Mouse (Mus musculus): ENCODE measurements around the gene Hspg2. TPM values are rescaled to one million over a fixed set of nuclear protein-coding genes. Genes with fewer than 3 reads are reported as not detected.

Hspg2 gene
- polyA plus RNA-seq, 1 experiment from 2014 or later = 67.5 TPM

DNA sequence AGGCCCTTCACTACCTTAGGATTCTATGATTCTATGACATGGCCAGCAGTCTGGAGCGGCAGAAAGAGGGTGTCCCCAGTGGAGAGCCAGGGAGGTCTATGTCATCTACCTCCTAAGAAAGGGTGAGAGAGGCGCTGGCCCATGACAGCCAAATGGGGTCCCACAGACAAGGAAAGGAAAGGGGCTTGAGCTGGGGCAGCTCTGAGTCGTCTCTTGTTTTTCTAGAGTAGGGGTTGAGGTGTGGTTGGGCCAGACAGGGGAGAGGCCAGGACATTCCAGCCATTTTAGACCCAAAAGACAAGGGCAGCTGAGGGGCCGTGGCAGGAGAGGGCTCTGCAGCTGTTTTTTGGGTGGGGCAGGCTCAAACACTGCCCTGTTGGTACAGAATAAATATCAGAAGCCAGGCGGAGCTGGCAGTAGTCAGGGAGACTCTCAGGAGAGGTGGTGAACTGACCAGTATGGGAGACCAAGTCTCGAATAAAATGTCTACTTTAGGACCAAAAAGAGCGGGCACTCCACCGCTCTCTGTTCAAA lies 15.3 kb upstream of the Hspg2 start, which contains the start of gene 1700013G24Rik:
Gene 1700013G24Rik, plus strand, starts transcription at position 51 of the 534 bp plus-strand sequence.
- Histone ChIP-seq H3K27ac (replicated peaks in 1 of 2; ENCODE audit: control insufficient read depth in 1 of 2, insufficient read depth in 1 of 2, low read depth in 2 of 2, low read length in 2 of 2) (no peak within 1 kb of the TSS), H3K9me3 (ENCODE audit: control insufficient read depth, low read length) (0 out of 2 replicates have a peak, but pooled peaks cover 2% of the 10 kb centered on the region), H3K27me3 (ENCODE audit: control insufficient read depth, insufficient read depth, low read length) (no peaks in the 10 kb centered on the region), H3K4me2 (ENCODE audit: low read length) (no peak within 1 kb of the TSS), H3K9ac (ENCODE audit: low read length) (no peak within 1 kb of the TSS), H3K36me3 (ENCODE audit: control insufficient read depth, insufficient read depth, low read length) (no peaks in the 10 kb centered on the region), H3K4me3 (ENCODE audit: control insufficient read depth in 1 of 2, insufficient read depth in 1 of 2, low read depth in 1 of 2, low read length in 2 of 2) (no peak within 1 kb of the TSS), H3K4me1 (ENCODE audit: control insufficient read depth in 2 of 2, insufficient read depth in 2 of 2, low read length in 2 of 2) (peaks cover 15 to 19% of the 10 kb centered on the region in 2 experiments)
- ATAC-seq (ENCODE audit: insufficient number of reproducible peaks, insufficient read depth, low FRiP score, low read depth) = no peak
- WGBS = 82% methylated on average over 8 of the region's 8 CpGs

DNA sequence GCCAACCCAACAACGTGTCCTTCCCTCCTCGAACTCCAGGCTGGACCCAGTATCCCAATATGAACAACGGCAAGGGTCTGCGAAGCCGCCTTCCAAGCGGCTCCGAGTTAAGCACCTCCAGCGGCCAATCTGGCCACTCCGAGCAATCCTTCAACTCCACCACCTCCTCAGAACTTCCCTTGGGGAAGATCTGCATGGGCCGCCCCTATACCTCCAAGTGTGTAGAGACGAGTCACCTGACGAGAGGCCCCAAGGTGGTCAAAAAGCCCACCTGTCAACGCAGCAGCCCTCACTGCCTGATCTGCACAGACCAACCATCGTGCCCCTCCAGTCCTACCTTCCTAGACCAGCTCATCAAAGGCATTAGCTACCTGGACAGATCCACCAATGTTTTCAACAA lies 14.0 kb upstream of the Hspg2 start:
- Histone ChIP-seq H3K36me3 (ENCODE audit: control insufficient read depth, insufficient read depth, low read length) (no peaks in the 10 kb centered on the region), H3K4me2 (ENCODE audit: low read length) (no peak overlapping the region), H3K4me1 (ENCODE audit: control insufficient read depth in 2 of 2, insufficient read depth in 2 of 2, low read length in 2 of 2) (peaks cover 8 to 14% of the 10 kb centered on the region in 2 experiments; a peak in 2 of 4 replicates), H3K27me3 (ENCODE audit: control insufficient read depth, insufficient read depth, low read length) (no peaks in the 10 kb centered on the region), H3K4me3 (ENCODE audit: control insufficient read depth in 1 of 2, insufficient read depth in 1 of 2, low read depth in 1 of 2, low read length in 2 of 2) (no peak overlapping the region), H3K9ac (ENCODE audit: low read length) (no peak overlapping the region), H3K27ac (replicated peaks in 1 of 2; ENCODE audit: control insufficient read depth in 1 of 2, insufficient read depth in 1 of 2, low read depth in 2 of 2, low read length in 2 of 2) (no peak overlapping the region), H3K9me3 (ENCODE audit: control insufficient read depth, low read length) (0 out of 2 replicates have a peak, but pooled peaks cover 2% of the 10 kb centered on the region)
- 85% methylated on average over 14 of the region's 14 CpGs for WGBS
- ATAC-seq (ENCODE audit: insufficient number of reproducible peaks, insufficient read depth, low FRiP score, low read depth) = no peak

GRCm38 (mm10) chr4:137456581-137456980 lies 12.0 kb upstream of the Hspg2 start:
- no peaks in the 10 kb centered on the region for H3K36me3 ChIP-seq (ENCODE audit: control insufficient read depth, insufficient read depth, low read length)
- H3K9ac ChIP-seq (ENCODE audit: low read length) = no peak overlapping the region
- 0 out of 2 replicates have a peak, but pooled peaks cover 2% of the 10 kb centered on the region for H3K9me3 ChIP-seq (ENCODE audit: control insufficient read depth, low read length)
- 80% methylated on average over 12 of the region's 12 CpGs for WGBS
- H3K4me2 ChIP-seq (ENCODE audit: low read length) = no peak overlapping the region
- H3K4me1 ChIP-seq (ENCODE audit: control insufficient read depth in 2 of 2, insufficient read depth in 2 of 2, low read length in 2 of 2) = peaks cover 7 to 11% of the 10 kb centered on the region in 2 experiments; a peak in 3 of 4 replicates
- no peak overlapping the region for H3K27ac ChIP-seq (replicated peaks in 1 of 2; ENCODE audit: control insufficient read depth in 1 of 2, insufficient read depth in 1 of 2, low read depth in 2 of 2, low read length in 2 of 2)
- no peak for ATAC-seq (ENCODE audit: insufficient number of reproducible peaks, insufficient read depth, low FRiP score, low read depth)
- H3K4me3 ChIP-seq (ENCODE audit: control insufficient read depth in 1 of 2, insufficient read depth in 1 of 2, low read depth in 1 of 2, low read length in 2 of 2) = no peak overlapping the region
- H3K27me3 ChIP-seq (ENCODE audit: control insufficient read depth, insufficient read depth, low read length) = no peaks in the 10 kb centered on the region

DNA sequence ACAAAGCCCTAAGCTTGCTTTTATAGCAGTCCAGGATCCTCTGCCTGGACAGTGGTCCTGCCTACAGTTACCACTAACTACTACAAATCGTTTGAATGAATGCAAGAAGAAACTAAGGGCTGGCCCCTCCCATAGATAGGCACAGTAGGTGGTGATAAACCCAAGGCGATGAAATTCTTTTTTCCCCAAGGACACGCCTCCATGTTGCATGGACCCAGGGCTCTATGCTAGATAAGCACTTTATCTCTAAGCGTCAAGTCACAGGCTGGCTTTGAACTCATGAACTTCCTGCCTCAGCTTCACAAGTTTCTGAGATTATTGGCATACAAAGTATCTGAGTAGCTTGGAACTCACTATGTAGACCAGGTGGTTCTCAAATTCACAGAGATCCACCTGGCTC lies 11.3 kb upstream of the Hspg2 start:
- 19% methylated on average over 4 of the region's 4 CpGs for WGBS
- ATAC-seq (ENCODE audit: insufficient number of reproducible peaks, insufficient read depth, low FRiP score, low read depth) = no peak
- Histone ChIP-seq H3K27me3 (ENCODE audit: control insufficient read depth, insufficient read depth, low read length) (no peaks in the 10 kb centered on the region), H3K9ac (ENCODE audit: low read length) (no peak overlapping the region), H3K4me3 (ENCODE audit: control insufficient read depth in 1 of 2, insufficient read depth in 1 of 2, low read depth in 1 of 2, low read length in 2 of 2) (no peak overlapping the region), H3K4me1 (ENCODE audit: control insufficient read depth in 2 of 2, insufficient read depth in 2 of 2, low read length in 2 of 2) (peaks cover 9 to 15% of the 10 kb centered on the region in 2 experiments; a peak in 3 of 4 replicates), H3K9me3 (ENCODE audit: control insufficient read depth, low read length) (0 out of 2 replicates have a peak, but pooled peaks cover 2% of the 10 kb centered on the region), H3K36me3 (ENCODE audit: control insufficient read depth, insufficient read depth, low read length) (no peaks in the 10 kb centered on the region), H3K4me2 (ENCODE audit: low read length) (no peak overlapping the region), H3K27ac (replicated peaks in 1 of 2; ENCODE audit: control insufficient read depth in 1 of 2, insufficient read depth in 1 of 2, low read depth in 2 of 2, low read length in 2 of 2) (no peak overlapping the region)

DNA sequence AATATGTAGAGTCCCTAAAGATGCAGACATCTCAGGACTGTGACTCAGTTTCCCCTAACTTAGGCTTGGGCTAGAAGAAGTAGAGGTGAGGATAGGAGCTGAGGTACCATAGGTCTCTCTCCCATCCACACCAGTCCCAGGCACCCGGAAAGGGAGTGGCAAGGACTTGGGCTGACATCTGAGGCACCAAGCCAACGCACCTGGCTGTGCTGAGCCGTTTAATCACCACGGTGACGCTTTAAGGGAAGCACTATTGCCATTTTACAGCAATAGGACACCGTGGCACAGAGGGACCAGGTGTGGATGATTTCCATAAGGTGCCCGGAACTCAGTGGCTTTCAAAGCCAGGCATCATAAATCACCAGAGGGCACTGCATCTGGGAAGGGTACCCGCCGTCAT lies 10.3 kb upstream of the Hspg2 start:
- Histone ChIP-seq H3K9ac (ENCODE audit: low read length) (no peak overlapping the region), H3K4me1 (ENCODE audit: control insufficient read depth in 2 of 2, insufficient read depth in 2 of 2, low read length in 2 of 2) (peaks cover 8 to 15% of the 10 kb centered on the region in 2 experiments; a peak in 3 of 4 replicates), H3K9me3 (ENCODE audit: control insufficient read depth, low read length) (0 out of 2 replicates have a peak, but pooled peaks cover 2% of the 10 kb centered on the region), H3K36me3 (ENCODE audit: control insufficient read depth, insufficient read depth, low read length) (no peaks in the 10 kb centered on the region), H3K27ac (replicated peaks in 1 of 2; ENCODE audit: control insufficient read depth in 1 of 2, insufficient read depth in 1 of 2, low read depth in 2 of 2, low read length in 2 of 2) (no peak overlapping the region), H3K4me3 (ENCODE audit: control insufficient read depth in 1 of 2, insufficient read depth in 1 of 2, low read depth in 1 of 2, low read length in 2 of 2) (no peak overlapping the region), H3K4me2 (ENCODE audit: low read length) (no peak overlapping the region), H3K27me3 (ENCODE audit: control insufficient read depth, insufficient read depth, low read length) (no peaks in the 10 kb centered on the region)
- no peak for ATAC-seq (ENCODE audit: insufficient number of reproducible peaks, insufficient read depth, low FRiP score, low read depth)
- WGBS = 87% methylated on average over 9 of the region's 9 CpGs

DNA sequence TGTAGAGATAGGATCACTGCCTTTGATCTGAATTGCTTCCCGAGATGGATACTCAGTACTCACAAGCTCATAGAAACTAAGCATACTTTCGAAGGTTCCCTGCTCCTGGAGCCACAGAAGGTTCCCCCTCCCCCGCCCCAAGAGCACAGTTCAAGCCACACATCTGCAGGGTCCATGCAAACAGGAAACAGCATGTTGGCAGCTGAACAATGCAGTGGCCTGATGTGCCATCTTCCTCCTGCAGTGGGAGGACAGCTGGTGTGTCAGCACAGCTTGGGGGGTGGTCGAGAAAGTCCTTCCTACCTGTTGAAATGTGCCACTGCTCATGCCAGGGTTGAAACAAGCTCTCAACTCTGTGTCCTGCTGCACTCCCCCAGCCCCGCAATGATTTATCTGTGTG lies 9.7 kb upstream of the Hspg2 start:
- Histone ChIP-seq H3K9me3 (ENCODE audit: control insufficient read depth, low read length) (0 out of 2 replicates have a peak, but pooled peaks cover 2% of the 10 kb centered on the region), H3K27me3 (ENCODE audit: control insufficient read depth, insufficient read depth, low read length) (no peaks in the 10 kb centered on the region), H3K27ac (replicated peaks in 1 of 2; ENCODE audit: control insufficient read depth in 1 of 2, insufficient read depth in 1 of 2, low read depth in 2 of 2, low read length in 2 of 2) (no peak overlapping the region), H3K4me1 (ENCODE audit: control insufficient read depth in 2 of 2, insufficient read depth in 2 of 2, low read length in 2 of 2) (peaks cover 6 to 15% of the 10 kb centered on the region in 2 experiments; a peak in 3 of 4 replicates), H3K4me3 (ENCODE audit: control insufficient read depth in 1 of 2, insufficient read depth in 1 of 2, low read depth in 1 of 2, low read length in 2 of 2) (no peak overlapping the region), H3K4me2 (ENCODE audit: low read length) (no peak overlapping the region), H3K36me3 (ENCODE audit: control insufficient read depth, insufficient read depth, low read length) (no peaks in the 10 kb centered on the region), H3K9ac (ENCODE audit: low read length) (no peak overlapping the region)
- no peak for ATAC-seq (ENCODE audit: insufficient number of reproducible peaks, insufficient read depth, low FRiP score, low read depth)
- WGBS = 53% methylated on average over 5 of the region's 5 CpGs

GRCm38 (mm10) chr4:137460676-137461075 lies 7.9 kb upstream of the Hspg2 start:
- Histone ChIP-seq H3K4me2 (ENCODE audit: low read length) (no peak overlapping the region), H3K4me3 (ENCODE audit: control insufficient read depth in 1 of 2, insufficient read depth in 1 of 2, low read depth in 1 of 2, low read length in 2 of 2) (no peak overlapping the region), H3K4me1 (ENCODE audit: control insufficient read depth in 2 of 2, insufficient read depth in 2 of 2, low read length in 2 of 2) (peaks cover 20 to 23% of the 10 kb centered on the region in 2 experiments), H3K27ac (replicated peaks in 1 of 2; ENCODE audit: control insufficient read depth in 1 of 2, insufficient read depth in 1 of 2, low read depth in 2 of 2, low read length in 2 of 2) (peak overlapping the region; percentile 33 to 59; a peak in 3 of 4 replicates), H3K27me3 (ENCODE audit: control insufficient read depth, insufficient read depth, low read length) (no peaks in the 10 kb centered on the region), H3K9ac (ENCODE audit: low read length) (no peak overlapping the region), H3K36me3 (ENCODE audit: control insufficient read depth, insufficient read depth, low read length) (no peaks in the 10 kb centered on the region), H3K9me3 (ENCODE audit: control insufficient read depth, low read length) (0 out of 2 replicates have a peak, but pooled peaks cover 2% of the 10 kb centered on the region)
- ATAC-seq (ENCODE audit: insufficient number of reproducible peaks, insufficient read depth, low FRiP score, low read depth) = no peak
- 70% methylated on average over 14 of the region's 14 CpGs for WGBS
